Mouse (Mus musculus) left cerebral cortex, adult 18-20 months (tissue): ENCODE measurements around the gene Cacng7. TPM values are rescaled to one million over a fixed set of nuclear protein-coding genes. Genes with fewer than 3 reads are reported as not detected.
"Not testable (repeated sequence)": the region's sequence is repeated elsewhere in the genome, so short reads cannot be mapped to it uniquely, and the experiment has no call there.

Experiments used
- DNase-seq, 2 experiments: peaks; one replicate each; pipeline ENCODE4 v3.0.0; 2021 to 2022; ENCODE audit warnings: low spot score in 2 of 2, mixed read lengths in 1 of 2
- long read RNA-seq, 2 experiments: library from polyadenylated mRNA; stranded (forward); transcript quantifications; one replicate each; pipeline ENCODE4 v2.0.0; 2021
- total RNA-seq, 2 experiments: library from RNA; stranded (reverse); gene quantifications; 2 replicates each; pipeline ENCODE4 v1.2.3; 2021

The Cacng7 gene
- total RNA-seq, result 100 to 1,000 TPM; 174 to 185 TPM
- long read RNA-seq, experiment 1, partial matches to known transcripts, result 0 of 5 reads
- long read RNA-seq, experiment 1, other reads (novel, unspliced or antisense), result 5 of 5 reads
- long read RNA-seq, experiment 2, partial matches to known transcripts, result 1 of 6 reads
- long read RNA-seq, experiment 2, other reads (novel, unspliced or antisense), result 5 of 6 reads

DNA sequence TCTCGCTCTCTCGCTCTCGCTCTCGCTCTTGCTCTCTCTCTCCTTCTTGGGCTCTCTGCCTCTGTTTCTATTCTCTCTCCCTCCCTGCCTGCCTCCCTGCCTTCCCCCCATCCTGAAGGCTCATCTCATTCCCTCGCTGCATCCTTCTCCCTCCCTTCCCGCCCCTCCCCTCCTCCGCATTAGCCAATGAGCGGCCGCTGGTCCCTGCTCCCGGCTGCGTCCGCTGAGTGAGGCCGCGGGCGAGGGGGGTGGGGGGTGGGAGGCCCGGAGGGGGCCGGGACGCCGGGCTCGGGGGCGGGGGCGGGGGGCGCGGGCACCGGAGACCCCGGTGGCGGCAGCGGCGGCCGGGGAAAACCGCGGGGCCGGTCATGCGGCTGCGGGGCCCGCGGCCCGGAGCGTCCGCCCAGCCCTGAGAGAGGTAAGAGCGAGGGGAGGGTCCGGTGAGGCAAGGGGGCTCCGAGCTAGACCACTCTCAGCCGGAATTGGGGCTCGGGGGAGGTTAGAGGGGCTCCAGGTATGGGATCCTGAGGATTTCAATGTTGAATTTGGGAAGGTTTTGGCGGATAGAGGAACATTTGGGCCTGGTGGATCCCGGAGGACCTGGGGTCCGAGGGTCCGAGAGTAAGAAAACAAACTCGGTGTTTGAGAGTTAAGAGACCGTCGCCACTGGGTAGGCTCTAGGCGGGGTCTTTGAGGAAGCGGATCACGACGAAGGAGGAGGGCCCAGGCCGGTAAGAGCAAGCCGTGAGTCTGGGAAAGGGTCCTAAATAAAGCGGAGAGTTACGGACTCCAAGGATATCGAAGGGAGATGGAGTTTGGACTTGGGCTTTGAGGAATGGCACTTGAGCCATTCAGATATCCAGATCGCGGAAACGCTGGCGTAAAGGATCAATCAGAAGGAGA, at the start of gene Cacng7:
TSS of gene Cacng7 (plus strand) at position 337 of the 903 bp plus-strand sequence.
- DNase-seq, result peak; percentile 55 to 62

DNA sequence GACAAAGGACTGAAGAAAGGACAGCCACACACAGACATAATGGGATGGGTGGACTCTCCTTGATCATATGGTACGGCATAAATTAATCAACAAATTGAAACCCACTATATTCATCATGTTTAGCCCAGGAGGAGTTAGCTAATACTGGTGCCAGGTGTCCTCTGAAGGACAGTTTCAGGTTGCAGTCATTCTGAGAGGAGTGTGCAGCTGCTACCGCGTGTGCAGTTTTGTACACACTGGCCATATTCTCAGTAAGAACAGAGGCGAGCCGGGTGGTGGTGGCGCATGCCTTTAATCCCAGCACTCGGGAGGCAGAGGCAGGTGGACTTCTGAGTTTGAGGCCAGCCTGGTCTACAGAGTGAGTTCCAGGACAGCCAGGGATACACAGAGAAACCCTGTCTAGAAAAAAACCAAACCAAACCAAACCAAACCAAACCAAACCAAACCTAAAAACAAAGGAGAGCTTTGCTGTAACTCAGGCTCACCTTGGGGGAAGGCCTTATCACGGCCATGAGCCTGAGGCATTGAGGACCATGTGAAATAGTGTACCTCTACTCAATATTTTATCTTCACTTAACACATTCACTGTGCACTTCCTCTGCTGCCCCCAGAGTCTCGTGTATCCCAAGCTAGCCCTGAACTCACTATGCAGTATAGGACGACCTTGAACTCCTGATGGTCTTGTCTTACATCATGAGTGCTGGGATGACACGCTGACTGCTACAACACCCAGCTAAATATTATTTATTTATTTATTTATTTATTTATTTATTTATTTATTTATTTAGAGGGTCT, 49.5 kb upstream of the Cacng7 start:
- DNase-seq, result no peak

DNA sequence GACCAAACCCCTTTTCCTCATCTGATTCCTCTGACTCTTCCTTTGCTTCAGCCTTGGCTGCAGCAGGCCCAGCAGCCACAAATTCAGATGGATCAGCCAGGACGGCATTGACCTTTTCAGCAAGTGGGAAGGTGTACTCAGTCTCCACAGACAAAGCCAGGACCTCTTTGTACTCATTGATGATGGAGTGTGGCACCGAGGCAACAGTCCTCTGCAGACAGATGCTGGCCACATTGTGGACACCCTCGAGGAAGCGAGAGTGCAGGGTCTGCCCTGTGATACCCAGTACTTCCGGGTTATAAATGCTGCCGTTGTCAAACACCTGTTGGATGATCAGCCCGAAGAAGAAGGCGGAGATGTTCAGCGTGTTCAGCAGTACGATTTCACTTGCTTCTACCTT, 48.2 kb upstream of the Cacng7 start:
- DNase-seq, result no peak

DNA sequence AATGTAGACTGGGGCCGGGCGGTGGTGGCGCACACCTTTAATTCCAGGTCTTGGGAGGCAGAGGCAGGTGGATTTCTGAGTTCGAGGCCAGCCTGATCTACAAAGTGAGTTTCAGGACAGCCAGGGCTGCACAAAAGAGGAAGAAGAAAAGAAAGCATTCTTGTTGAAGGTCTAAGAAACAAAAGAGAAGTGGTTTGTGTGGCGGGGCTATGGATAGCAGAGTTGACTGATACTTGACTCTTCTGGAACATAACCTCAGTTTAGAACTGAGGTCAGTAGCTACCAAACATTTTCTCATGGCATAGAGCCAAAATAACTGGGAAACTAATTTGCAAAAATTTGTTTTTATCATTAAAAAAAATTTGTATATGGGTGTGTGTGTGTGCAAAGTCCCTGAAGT, 46.7 kb upstream of the Cacng7 start:
- DNase-seq, result no peak

DNA sequence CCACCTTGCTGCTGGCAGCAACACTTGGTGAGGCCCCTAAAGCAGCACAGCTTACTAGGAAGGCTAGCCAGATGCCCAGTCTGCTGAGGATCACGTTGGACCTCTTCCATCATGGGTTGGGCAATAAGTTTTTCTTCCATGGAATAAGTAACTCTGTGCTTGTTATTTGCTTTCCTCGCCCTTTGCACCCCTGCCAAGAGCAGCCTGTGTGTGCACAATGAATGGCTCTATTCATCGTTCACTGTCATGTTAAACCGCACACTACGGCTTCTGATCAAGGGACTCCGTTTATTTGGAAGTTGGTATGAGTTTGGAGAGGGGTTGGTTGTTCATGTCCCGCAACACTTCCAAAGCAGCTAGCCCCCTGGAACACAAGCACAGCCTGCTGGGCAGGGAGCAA, 45.6 kb upstream of the Cacng7 start:
- DNase-seq, result no peak

DNA sequence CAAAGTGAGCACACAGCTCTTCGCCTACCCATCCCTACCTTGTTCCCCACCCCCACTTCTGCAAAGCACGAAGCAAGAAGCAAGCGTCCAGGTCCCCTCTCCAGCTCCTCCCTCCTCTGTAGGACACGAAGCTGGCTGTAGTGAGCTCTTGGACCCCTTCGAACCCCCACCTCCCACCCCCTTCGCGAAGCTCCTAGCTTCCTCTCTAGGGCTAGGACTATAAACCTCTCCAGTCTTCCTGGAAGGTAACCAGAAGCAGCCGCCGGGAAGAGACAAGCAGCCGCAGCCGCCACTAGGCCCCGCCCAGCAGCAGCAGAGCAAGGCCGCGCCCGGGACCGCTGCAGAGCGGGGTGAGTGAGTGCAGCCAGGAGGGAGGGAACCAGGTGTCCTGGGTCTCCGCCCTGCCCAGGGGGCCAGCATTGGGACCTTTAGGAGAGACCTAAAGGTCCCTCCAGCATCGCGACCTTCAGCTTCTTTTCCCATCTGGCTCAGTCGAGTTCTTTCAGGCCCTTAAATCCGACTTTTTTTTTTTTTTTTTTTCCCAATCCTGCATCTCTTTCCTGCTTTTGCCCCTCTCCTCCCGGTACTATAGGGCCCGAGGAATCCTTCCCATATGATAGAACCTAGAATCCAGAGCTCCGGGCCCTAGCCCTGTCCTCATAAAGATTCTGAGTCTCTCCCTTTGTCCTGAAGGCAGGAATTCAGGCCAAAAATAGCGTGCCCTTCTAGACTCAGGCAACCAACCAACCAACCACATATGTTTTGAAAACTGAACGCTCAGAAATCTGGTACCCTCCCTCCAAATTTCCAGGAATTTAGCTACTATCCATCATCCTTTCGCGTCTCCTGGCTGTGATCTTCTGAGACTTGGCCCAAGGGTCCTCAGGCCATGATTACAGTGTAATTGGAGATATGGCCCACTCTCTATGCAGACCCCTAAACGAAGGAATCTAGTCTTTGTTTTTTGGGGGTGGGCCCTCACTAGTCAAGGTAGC, 43.5 kb upstream of the Cacng7 start, which contains the start of the genes Myadm and Prkcg:
TSS of gene Myadm (plus strand) at position 105 of the 995 bp plus-strand sequence.
TSS of gene Prkcg (plus strand) at position 204 of the 995 bp plus-strand sequence.
- peak; percentile 74 to 79 for DNase-seq

DNA sequence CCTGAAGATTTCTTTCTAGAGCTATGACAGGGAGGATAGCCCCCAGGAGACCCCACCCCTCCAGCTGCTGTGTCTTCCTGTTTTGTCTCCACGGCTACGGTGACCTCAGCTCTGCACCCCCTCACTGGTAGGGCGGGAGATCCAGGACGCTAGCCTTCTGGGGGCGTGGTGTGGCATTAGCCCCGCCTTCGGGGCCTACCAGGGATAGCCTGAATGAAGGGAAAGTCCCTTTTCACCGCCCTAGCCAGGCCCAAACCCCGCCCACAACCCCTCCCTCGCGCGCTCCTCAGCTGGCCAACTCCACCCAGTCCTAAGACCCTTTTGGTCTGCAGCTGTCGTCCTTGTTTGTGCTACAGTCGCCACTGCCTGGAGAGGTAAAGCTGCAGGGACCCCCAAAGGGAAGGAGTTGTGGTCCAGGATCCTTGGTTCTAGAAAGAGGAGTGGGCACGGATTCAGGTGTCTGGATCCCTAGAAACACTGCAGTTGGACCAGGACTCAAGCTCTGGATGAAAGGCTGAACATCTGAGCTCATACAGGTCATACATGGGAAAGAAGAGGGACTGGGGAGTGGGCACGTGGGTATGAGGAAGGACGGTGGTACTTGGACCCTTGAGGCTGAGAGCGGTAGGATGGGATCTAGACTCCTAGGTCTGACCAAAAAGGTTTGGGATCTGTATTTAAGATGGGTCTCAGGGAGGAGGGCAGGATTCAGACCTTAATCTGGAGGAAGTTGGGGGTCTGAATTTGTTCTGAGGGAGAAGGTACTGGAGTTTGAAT, 42.3 kb upstream of the Cacng7 start:
- DNase-seq, result peak; percentile 84

DNA sequence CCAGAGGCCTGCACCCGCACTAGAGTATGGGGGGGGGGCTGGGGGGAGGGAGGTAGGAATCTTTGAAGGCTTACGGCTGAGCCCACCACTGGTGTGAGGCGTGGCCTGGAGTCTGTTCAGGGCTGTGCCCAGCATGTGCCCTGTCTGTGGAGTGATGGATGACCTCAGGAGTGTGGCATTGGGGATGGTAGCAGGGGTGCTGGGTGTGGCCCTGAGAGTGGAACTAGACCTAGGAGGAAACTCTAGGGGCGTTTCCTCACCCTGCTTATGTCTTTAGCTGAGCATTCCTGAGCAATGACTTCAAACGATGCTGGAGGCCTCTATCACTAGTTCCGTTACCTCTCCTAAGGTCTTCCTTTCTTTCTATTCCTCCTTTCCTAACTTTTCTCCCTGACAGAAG, 41.6 kb upstream of the Cacng7 start:
- no peak for DNase-seq

DNA sequence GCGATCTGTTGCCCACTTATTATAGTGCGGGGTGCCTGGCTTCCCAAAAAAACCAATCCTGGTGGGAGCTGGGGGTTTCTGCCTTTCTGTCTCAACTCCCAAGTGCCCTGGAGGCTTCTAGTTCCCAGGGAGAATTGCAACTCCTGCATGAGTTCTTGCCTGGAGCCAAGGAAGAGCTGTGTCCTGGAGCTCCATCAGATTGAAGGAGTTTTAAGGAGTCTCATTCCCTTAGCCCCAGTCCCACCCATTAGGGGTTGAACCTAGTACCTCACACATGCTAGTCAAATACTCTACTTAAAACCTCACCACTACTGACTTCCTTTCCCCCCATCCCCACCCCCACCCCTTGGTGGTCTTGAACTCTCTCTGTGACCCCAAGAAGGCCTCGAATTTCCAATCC, 41.0 kb upstream of the Cacng7 start:
- no peak for DNase-seq

DNA sequence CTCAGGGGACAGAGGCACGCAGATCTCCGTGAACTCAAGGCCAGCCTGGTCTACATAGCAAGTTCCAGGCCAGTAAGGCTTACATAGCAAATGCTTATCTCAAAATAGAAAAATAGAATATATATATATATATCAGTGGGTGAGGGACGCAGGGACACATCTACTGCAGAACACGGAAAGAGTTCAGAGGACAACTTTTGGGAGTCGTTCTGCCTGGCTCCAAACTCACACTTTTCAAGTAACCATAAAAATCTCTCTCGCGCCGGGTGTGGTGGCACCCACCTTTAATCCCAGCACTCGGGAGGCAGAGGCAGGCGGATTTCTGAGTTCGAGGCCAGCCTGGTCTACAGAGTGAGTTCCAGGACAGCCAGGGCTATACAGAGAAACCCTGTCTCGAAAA, 40.5 kb upstream of the Cacng7 start:
- DNase-seq, result not testable (repeated sequence)

DNA sequence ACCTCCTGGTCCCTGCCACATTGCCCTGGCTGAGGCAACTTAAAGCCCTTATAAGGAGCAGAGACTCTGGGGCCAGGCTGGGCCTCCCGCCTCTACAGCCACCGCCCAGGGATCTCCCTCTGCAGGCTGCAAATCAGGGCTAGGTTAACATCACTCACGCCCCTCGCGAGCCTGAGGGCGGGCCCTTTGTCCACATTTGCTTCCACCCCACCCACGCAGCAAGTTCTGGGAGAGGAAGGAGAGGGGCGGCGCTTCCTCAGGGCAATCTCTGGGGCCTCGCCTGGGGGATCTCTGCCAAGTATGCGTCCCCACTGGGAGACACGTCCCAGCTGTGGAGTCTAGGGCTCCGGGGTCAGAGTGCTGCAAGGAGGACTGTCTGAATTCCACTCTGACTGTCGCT, 40.0 kb upstream of the Cacng7 start:
- DNase-seq, result no peak

DNA sequence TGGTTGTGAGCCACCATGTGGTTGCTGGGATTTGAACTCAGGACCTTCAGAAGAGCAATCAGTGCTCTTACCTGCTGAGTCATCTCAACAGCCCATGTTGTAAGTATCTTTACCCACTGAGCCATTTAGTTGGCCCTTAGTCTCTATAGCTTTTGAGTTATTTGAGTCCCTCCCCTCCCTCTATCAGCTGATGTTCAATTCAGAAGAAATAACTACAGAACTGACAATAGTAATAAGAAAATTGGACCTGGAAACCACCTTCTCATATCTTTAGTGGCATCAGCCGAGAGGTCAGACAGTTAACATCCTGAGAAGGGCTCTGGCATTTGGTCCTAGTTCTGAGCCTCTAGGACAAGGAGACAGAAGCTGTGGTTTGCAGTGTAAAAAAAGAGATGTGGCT, 38.0 kb upstream of the Cacng7 start:
- no peak for DNase-seq

DNA sequence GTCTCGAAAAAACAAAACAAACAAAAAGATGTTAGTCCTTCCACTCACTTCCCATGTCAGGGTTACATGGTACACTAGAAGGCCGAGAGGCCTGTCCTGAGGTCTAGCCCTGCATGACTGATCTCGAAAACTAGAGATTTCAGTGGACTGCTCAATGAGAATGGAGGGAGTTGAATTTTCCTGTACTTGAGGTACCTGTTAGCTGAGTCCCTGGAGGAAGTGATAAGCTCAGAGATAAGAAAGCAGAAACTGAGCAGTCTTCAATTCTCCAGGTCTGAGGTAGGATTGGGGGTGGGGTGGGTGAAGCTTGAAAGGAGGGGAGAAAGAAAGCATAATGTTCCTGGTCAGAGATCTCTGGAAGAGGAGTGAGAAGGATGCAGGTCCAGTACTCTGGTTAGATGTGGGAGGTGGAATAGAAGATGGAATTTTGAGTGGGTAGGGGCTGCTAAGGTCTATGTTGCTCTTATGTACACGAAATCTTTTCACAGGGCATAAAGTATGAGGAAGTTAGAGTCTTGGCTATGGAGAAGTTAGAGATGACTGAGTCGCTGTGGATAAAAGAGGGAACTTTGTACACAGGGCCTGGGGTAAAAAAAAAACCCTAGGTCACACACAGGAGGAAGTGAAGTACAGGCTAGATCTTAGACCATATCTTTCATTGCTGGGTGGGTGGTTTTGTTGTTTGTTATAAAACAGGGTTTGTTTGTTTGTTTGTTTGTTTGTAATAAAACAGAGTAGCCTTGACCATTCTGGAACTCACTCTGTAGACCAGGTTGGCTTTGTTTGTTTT, 37.2 kb upstream of the Cacng7 start:
- DNase-seq, result no peak

DNA sequence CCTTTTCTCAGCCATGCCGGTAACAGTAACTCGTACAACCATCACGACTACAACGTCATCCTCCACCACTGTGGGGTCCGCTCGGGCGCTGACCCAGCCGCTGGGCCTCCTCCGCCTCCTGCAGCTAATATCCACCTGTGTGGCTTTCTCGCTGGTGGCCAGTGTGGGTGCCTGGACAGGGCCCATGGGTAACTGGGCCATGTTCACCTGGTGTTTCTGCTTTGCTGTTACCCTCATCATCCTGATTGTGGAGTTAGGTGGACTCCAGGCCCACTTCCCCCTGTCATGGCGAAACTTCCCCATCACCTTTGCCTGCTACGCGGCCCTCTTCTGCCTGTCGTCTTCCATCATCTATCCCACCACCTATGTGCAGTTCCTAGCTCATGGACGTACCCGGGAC, 36.0 kb upstream of the Cacng7 start:
- no peak for DNase-seq

DNA sequence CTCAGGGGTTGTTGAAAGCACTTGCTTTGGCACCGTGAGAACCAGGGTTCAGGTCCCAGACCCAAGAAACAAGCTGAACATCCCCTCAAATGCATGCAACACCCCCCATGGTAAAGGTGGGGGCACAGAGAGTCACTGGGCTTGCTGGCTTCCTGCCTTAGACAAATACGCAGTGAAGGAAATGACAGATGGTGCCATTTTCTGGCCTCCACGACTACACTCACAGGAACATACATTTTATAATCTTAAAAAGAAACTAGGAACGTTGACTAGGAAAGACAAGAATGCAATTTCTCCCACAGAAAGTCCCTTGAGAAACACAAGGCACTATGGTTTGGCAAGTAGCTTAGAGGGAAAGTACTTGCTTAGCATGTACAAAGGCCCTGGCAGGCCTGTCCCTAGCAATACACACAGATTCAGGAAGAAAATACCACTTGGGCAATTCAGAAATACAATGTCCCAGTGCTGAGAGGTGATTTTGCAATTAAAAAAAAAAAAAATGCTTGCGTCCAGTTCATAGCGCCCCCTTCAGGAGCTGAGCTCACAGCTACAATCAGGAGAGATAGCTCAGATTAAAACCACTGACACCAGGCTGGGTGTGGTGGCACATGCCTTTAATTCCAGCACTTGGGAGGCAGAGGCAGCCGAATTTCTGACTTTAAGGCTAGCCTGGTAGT, 32.7 kb upstream of the Cacng7 start:
- DNase-seq, result peak in 1 of 2 experiments; percentile 42

DNA sequence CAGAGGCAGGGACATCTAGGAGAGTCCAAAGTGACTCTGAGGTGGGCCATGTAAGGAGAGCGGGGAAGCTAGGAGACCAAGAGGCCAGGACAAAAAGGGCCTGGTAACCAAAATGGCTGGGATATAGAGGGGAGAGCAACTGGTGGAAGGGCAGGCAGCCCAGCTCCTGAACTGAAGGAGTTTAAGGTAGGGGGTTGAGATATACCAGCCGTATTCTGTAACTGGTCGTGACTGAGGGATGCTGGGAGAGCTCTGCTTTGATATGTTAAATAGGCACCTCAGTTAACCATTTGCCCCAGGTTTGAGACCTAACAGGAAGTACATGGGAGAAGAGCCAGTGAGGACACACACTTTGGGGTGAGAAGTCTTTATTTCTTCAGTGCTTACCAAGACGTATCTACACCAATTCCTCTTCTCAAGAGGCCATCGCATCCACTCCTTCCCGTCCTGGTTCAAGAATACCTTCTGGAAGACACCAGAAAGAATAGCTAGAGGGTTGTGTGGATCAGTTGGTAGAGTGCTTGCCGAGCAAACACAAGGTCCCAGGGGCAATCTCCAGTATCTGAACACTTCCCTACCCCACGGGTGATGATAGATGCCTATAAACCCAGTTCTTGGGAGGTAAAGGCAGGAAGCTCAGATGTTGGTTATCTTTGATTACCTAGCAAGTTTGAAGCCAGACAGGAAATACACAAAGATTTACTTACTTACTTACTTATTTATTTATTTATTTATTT, 31.7 kb upstream of the Cacng7 start:
- no peak for DNase-seq
